Mouse (Mus musculus): ENCODE results near the gene Gpd1.

Gpd1 gene

DNA sequence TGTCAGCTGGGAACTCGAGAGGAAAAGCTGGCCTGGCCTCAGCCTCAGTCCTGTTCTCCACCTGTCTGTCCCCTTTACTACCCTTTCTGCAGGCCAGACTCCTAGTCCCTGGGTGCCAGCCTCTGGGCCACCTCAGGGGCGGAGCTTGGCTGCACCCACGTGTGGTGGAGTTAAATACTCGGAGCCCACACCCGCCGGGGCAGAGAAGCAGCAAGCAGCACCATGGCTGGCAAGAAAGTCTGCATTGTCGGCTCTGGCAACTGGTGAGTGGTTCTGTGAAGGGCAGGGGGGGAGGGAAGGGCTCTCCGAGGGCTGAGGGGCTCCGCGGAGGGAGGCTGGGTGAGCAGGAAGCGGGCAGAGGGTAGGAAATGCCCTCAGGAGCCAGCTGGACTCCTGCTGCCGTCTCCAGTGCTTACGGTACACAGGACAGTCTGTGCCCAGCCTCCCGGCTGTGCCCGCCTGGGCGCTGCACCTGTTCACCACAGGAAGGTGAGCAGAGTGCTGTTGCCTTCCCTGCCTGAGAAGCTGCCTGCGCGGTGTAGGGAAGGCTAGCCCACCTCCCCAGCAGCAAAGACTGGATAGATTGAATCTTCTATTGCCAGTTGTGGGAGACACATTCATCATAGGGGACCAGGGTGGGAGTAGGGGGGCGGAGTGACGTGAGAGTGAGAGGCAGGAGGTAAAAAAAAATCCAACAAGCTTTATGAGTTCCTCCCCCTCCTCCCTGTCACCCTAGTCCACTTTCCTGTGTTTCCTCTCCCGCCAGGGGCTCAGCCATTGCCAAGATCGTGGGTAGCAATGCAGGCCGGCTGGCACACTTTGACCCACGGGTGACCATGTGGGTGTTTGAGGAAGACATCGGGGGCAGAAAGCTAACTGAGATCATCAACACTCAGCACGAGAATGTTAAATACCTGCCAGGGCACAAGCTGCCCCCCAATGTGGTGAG is at the start of gene Gpd1:
Gene Gpd1, plus strand, starts transcription at position 130 of the 949 bp plus-strand sequence.
- no peak for DNase-seq (ENCODE audit: low read depth, low spot score)

DNA sequence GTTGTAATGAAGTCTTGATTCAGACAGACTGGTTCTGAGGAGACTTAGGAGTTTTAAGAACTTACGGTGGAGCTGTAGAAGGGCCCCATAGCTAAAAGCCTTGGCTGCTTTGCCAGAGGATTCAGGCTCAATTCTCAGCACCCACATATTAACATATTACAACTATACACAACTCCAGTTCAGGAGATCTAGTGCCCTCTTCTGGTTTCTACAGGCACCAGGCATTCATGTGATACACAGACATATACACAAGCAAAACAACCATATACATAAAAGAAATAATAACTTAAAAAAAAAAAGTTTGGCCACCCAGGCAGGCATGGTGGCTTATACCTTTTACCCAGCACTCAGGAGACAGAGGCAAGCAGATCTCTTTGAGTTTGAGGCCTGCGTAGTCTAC is 49.8 kb upstream of the Gpd1 start:
- DNase-seq (ENCODE audit: low read depth, low spot score): no peak

DNA sequence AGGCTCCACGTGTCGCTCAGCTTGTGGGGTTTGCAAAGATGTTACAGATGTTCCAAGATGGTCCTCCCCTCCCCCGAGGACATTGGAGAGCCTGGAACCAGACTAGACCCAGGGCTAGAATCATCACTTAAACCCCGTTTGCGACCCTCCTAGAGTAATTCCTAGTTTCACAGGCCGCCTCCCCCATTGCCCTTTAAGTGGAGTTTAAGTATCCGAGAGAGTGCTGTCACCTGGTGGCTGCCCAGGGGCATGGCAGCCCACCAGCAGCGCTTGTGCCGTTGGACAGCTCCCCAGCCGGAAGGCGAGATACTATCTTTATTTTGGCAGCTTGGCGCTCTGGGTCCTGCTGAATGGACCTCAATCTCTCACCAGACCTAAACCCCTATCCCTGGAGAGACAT is 48.4 kb upstream of the Gpd1 start:
- peak; percentile 67 for DNase-seq (ENCODE audit: low read depth, low spot score)

DNA sequence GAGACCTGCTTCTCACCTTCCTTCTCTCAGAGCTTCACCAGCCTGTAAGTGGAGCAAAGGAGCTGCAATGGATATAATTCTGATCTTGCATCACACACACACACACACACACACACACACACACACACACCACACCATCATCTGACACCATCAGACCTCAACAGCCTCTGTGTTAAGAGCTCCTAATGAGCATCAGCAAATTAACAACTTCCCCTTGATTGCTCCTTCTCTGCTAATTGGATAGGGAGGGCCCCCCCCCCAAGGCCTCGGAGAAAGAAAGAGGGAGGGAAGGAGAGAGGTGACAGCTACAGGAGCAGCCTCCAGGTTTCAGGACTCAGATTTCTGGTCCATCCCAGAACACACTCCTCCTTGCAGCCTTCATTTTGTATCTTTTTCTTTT is 47.9 kb upstream of the Gpd1 start:
- DNase-seq (ENCODE audit: low read depth, low spot score): no peak

DNA sequence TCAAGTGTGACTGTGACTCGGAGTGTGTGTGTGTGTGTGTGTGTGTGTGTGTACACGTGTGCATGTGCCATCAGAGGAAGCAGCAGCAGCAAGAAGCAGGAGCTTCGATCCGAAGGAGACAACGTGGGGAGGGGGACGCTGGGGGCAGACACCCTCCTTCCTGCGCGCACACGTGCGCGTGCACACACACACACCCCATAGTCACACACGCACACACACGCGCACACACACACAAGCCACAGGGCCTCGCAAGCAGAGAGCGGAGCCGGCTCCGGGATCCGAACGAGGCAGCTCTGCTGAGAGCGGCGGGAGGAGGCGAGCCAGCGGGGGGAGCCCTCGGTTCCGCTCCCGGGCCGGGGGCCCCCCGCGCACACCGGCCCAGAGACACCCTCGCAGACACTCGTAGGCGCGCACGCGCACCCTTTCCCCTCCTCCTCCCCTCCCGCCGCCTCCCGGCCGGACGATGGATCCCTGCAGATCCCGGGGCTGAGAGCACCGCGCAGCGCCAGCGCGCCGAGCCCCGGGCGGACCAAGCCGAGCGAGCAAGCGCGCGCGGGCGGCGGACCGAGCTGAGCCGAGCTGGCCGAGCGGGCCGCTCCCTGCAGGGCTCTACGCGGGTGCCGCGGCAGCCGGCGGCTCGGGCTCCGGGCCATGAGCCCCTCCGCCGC is 47.0 kb upstream of the Gpd1 start, which contains the start of gene Asic1:
Gene Asic1, plus strand, starts transcription at position 215 of the 668 bp plus-strand sequence.
- no peak for DNase-seq (ENCODE audit: low read depth, low spot score)

DNA sequence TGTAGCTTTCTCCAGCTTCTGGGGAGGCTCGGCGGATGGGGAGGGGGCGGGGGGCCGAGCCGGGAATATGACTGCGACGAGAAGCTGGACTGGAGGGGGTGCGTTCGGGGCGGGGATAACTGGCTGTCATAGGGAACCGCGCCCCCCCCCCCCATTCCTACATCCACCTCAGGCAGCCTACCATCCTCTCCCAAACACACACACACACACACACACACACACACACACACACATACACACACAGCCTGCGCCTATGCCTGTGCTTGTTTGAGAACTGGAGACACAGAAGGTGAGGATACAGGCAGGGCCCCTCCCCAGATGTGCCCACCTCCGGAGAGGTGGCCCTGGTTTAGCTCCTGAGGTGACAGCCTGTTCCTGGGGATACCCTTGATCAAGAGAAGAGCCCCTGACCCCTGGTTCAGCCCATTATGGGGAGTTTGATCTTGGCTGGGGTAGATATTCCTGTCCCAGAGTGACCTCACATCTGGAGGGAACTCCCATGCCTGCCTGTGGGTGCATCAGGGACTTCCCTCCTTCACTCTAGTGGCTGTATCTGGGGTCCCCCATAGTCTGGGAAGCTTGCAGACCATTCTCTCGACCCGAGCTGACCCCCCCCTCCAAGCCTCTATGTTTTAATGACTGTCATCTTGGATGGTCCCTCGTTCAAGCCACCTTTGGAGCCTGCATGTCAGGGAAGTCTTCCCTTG is 46.2 kb upstream of the Gpd1 start:
- no peak for DNase-seq (ENCODE audit: low read depth, low spot score)

DNA sequence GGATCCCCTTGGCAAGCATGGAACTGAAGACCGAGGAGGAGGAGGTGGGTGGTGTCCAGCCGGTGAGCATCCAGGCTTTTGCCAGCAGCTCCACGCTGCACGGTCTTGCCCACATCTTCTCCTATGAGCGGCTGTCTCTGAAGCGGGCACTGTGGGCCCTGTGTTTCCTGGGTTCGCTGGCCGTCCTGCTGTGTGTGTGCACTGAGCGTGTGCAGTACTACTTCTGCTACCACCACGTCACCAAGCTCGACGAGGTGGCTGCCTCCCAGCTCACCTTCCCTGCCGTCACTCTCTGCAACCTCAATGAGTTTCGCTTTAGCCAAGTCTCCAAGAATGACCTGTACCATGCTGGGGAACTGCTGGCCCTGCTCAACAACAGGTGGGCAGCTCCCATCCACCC is 45.5 kb upstream of the Gpd1 start:
- DNase-seq (ENCODE audit: low read depth, low spot score): no peak

DNA sequence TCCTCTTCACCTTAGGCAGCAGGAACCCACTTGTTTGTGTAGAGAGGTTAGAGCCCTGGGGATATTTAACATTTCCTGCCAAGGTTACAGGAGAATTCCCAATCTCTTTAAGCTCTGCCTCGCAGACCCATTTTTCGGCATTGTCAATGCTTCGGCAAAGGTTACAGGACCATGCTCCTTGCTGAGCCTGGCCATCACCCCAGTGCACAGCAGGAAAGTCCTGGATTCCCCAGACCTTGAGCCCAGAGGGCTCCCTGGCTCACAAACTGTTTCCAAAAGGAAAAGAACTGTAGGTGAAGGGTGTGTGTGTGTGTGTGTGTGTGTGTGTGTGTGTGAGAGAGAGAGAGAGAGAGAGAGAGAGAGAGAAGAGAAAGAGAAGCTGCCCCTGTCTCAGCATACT is 42.4 kb upstream of the Gpd1 start:
- DNase-seq (ENCODE audit: low read depth, low spot score): no peak

DNA sequence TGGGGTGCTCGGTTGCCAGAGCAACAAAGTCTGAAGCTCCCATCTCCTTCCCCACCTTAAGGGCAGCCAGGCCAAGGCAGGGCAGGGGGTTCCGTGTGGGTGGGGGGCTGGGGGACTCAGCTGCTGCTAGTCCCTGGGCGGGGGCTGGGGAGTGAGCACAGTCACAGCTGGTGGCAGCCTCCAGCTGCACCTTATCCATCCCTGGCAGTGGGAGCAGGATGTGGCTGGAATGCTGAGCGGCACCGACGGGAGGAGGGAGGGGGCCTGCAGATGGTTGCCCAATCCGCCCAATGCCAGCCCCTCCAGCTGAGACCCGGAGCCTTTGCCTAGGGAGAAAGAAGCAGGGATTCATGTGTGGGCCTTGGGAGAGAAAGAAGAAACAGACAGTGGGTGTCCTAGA is 40.2 kb upstream of the Gpd1 start:
- DNase-seq (ENCODE audit: low read depth, low spot score): no peak

DNA sequence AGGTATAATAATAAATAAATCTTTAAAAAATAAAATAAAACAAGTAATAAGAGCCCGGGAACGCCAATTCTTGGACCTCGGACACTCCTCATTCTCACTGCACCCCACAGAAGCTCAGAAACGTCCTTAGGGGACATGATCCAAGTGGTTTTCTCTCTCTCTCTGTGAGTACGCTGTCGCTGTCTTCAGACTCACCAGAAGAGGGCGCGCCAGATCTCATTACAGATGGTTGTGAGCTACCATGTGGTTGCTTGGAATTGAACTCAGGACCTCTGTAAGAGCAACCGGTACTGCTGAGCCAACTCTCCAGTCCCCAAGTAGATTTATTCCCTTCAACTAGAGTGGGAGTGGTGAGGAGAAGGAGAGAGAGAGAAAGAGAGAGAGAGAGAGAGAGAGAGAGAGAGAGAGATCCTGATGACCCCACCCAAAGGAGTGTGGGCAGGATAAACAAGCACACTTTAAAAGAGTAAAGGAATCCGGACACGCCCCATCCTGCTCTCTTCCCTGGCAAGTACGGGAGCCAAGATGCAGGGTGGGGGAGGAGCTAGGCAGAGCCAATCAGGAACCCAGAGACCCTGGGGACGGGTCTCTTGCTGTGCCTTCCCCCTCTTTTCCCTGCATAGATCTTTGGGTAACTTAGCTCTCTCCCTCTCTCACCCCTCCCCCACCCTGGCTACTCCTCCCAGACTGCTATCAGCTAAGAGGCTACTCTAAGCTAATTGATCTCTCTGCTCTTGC is 39.1 kb upstream of the Gpd1 start:
- no peak for DNase-seq (ENCODE audit: low read depth, low spot score)

DNA sequence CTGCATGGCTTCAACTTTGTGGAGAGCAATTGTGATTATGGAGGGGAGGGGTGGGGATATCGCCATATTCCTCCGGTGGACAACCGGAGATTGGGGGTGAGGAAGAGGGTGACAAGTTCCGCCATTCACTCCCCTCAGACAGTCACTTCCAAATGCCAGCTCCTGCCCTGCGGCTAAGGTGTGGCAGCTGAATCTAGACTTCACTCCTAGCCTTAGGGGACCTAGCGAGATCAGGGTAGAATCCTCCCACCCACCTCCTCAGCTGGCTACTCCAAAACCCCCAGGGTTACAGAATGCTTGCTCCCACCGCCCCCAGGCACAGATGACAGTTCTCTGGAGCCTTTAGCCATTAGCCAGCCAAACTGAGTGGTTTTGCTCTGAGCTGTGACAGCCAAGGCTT is 38.3 kb upstream of the Gpd1 start:
- no peak for DNase-seq (ENCODE audit: low read depth, low spot score)

DNA sequence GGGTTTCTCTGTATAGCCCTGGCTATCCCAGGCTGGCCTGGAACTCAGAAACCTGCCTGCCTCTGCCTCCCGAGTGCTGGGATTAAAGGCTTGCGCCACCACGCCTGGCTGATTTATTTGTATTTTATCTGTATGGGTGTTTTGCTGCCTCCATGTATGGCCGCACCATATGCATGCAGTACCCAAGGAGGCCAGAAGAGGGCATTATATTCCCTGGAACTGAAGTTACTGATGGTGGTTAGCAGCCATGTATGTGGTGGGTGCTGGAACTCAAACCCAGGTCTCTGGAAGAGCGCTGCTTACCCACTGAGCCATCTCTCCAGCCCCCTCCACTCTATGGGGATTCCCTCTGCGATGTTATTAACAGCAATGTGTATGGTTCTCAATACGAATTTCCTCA is 34.4 kb upstream of the Gpd1 start:
- no peak for DNase-seq (ENCODE audit: low read depth, low spot score)

DNA sequence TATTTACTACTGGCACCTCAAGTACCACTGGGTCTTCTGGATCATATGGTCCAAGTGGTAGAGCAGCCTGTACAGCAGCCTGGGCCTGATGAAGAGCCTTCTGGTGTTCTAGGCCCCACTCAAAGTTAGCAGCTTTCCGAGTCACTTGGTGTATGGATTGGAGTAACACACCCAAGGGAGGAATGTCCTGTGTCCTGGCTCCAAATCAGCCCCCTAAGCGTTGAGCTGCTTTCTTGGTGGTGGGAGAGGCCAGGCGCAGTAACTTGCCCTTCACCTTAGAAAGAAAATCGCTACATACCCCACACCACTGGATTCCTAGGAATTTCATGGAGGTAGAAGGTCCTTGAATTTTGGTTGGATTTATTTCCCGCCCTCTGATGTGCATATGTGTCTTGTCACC is 33.2 kb upstream of the Gpd1 start:
- no peak for DNase-seq (ENCODE audit: low read depth, low spot score)

DNA sequence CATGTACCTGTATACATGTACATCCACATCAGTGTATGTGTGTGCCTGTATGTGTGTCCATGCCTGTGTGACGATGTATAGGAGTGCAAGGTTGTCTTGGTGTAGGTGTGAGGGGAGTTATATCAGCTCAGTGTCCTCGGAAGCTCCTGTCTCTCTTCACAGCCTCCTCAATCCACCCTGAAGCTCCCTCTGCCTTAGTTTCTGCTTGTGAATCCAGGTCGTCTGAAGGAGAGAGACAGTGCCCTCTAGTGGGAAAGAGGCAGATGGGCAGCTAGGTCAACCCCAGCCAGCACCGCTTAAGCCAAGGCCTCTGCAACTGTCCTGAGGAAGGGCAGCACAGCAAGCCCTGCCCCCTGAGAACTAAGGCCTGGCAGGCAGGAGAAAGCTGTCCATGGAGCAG is 28.6 kb upstream of the Gpd1 start:
- no peak for DNase-seq (ENCODE audit: low read depth, low spot score)

DNA sequence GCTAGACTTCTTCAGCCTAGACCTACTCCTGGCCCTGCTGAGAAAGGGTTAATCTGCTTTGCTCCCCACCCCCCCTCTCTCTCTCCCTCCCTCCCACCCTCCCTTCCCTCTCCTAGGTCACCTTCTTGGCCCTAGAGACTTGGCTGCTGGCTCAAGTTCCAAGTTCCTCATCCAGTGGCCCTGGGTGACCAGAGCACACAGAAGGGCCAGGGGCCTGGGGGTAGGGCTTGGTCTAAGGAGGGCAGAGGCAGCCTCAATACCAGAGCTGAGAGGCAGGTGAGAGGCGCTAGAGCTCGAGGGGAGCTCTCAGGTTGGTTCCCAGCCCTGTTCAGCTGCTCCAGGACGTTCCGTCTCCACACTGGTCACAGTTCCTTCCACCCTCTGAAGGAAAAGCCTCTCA is 26.4 kb upstream of the Gpd1 start:
- DNase-seq (ENCODE audit: low read depth, low spot score): no peak

DNA sequence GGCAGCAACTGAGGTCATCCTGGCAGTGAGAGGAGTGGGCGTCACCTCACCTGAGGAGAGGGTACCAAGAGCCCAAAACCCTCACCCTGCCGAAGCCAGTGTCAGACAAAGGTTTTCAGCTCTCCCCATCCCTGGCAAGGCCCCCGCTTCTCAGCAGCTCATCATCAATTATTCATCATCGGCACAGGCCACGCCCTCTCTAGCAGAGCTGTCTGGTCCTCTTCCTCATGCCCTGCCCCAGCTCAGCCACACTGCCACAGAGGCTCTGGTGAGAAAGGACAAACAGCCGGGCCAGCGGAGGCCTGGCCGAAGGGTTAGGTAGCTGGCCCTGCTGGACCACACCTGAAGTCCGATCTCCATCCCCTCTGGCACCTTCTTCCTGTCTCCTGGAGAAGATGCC is 25.3 kb upstream of the Gpd1 start:
- DNase-seq (ENCODE audit: low read depth, low spot score): no peak

DNA sequence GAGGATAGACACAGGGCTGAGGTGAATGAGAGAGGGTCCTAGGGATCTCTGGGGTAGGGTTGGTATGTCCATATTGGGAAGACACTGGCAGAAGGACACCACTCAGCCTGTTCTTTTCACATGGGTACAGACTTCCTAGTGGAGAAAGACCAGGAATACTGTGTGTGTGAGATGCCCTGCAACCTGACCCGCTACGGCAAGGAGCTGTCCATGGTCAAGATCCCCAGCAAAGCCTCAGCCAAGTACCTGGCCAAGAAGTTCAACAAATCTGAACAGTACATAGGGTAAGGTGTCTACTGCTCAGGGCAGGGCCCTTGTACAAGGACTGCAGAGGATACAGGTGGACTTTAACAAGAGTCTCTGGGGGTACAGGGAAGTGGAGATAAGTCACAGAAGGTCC is 20.0 kb upstream of the Gpd1 start:
- no peak for DNase-seq (ENCODE audit: low read depth, low spot score)

DNA sequence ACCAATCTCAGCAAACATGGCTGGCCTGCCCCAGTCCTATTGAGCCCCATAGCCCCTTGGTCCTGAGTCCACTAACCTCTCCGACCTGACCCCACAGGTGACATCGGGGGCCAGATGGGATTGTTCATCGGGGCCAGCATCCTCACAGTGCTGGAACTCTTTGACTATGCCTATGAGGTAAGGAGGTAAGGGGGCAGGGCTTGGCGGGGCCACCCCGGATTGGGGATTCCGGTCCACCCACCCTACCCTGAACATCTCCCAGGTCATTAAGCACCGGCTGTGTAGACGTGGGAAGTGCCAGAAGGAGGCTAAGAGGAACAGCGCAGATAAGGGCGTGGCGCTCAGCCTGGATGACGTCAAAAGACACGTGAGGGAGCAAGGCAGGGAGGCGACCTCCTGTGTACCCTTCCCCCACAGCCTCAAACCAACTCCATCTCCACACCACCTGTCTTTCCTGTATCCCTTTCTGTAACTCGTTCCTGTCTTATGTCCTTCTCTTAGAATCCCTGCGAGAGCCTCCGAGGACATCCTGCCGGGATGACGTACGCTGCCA is 18.7 kb upstream of the Gpd1 start:
- no peak for DNase-seq (ENCODE audit: low read depth, low spot score)

DNA sequence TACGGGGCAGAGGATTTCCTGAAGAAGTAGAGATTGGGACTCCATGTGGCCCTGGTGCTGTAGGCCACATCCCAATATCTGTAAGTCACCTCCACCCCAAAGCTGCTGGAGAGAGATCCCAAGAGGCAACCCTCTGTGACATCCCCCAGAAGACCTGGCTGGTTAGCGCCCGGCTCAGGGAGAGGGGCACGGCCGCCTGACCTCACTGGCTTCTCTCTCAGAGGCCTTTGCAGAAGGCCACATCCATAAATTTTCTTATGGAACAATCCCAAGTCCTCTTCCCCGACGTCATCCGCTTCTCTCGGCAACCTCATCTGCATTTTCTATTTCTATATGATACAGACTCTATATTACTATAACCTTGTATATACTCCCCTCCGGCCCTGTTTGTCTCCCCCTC is 17.6 kb upstream of the Gpd1 start:
- no peak for DNase-seq (ENCODE audit: low read depth, low spot score)

DNA sequence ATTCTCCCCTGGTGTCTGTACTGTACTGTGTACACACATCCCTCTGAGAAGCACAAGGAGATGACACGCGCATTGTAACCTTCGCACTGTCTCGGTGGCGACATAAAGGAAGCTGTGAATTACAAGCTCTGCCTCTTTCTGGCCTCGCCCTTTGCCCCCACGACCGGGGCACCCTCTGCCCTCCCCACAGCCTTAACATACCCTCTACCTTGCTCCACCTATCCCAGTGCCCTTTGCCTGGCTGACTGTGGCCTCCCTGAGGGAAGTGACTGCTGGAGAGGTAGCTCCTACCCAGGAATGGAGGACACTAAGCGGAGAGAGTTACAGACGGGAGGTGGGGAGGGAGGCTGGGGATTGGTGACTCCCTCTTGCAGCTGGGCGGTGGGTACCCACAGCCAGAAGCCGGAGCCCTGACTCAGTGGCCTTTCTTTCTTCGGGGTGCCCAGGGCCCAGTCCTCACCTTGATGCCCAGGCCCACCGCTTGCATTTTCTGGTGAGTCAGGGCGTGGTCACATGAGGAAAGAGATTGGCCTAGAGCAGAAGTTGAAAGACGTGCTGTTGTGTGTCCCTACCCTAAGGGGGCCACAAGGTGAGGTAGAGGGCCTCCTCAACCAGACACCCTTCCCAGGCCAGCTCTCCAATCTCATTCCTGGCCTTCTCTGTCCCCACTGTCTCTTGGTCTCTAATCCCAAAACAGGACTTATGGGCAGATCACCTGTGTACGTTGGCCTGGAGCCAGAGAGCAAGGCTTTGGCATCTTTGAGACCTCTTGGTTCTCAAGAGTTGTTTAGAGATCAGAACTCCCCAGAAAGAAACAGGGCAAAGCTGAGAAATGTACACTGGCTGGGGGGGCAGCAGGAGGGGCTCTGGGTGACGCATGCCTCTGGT is 16.9 kb upstream of the Gpd1 start:
- no peak for DNase-seq (ENCODE audit: low read depth, low spot score)
